16 mouse cellular contexts compared by ENCODE assay signal in genomic region chr4:53317453-53317824, GRCm38 (mm10).
DNase-seq lines count a peak whose midpoint lies in the region; ATAC-seq and TF ChIP-seq lines count a peak whose summit lies in the region.
"Had no signal": no experiment of that assay in that cellular context is flagged by ENCODE, and none has a peak within 500 bp of the region (broad histone marks: within the 10 kb centered on the region; RNA-seq: fewer than 3 reads in every experiment).

No protein-coding gene starts in this region.

- no peak overlapping the region for H3K4me3 ChIP-seq in forebrain, embryonic 16.5 days (replicated peaks; ENCODE audit: low read length)
- no peak overlapping the region for H3K4me3 ChIP-seq in midbrain, embryonic 13.5 days (replicated peaks)
- H3K4me3 ChIP-seq: heart, embryonic 15.5 days had no signal

- peak; percentile 40 to 46 for DNase-seq in layer of hippocampus, postnatal 14 days (ENCODE audit: low spot score in 2 of 2)
- DNase-seq in layer of hippocampus, adult 9-11 months: no peak
- peak; percentile 87 for DNase-seq in brain, embryonic 14.5 days (ENCODE audit: low read depth)
- no peak for DNase-seq in left cerebral cortex, adult 18-20 months (ENCODE audit: low spot score in 2 of 2)
- DNase-seq in urinary bladder, postnatal 25 days (ENCODE audit: low spot score): no peak
- DNase-seq: cerebellum, adult 2 months; layer of hippocampus, postnatal 36 days; thymus, adult 2 months had no signal

- no peaks in the 10 kb centered on the region for H3K27me3 ChIP-seq in forebrain, embryonic 16.5 days (replicated peaks; ENCODE audit: control insufficient read depth, insufficient read depth, low read length)
- no peaks in the 10 kb centered on the region for H3K27me3 ChIP-seq in midbrain, embryonic 13.5 days
- H3K27me3 ChIP-seq: heart, embryonic 15.5 days had no signal

- no peak overlapping the region for H3K4me2 ChIP-seq in forebrain, embryonic 16.5 days (ENCODE audit: low read length)
- no peak overlapping the region for H3K4me2 ChIP-seq in midbrain, embryonic 13.5 days (replicated peaks)
- H3K4me2 ChIP-seq: heart, embryonic 15.5 days; liver, embryonic 11.5 days had no signal

- H3K27ac ChIP-seq in forebrain, embryonic 16.5 days (ENCODE audit: low read length): peak overlapping the region; percentile 13
- peak overlapping the region; percentile 57 for H3K27ac ChIP-seq in midbrain, embryonic 13.5 days
- H3K27ac ChIP-seq: heart, embryonic 15.5 days; kidney, postnatal 0 days; macrophage had no signal

- H3K9me3 ChIP-seq in forebrain, embryonic 16.5 days (ENCODE audit: control insufficient read depth, low read length): no peaks in the 10 kb centered on the region
- no peaks in the 10 kb centered on the region for H3K9me3 ChIP-seq in midbrain, embryonic 13.5 days
- H3K9me3 ChIP-seq: G1E; heart, embryonic 15.5 days had no signal

- no peak for TF ChIP-seq CTCF in brain, embryonic 14.5 days (IDR thresholded peaks at IDR 0.05; ENCODE audit: borderline replicate concordance, extremely low read depth, insufficient read depth, insufficient read length)

- H3K36me3 ChIP-seq in forebrain, embryonic 16.5 days (ENCODE audit: control insufficient read depth, insufficient read depth): no peaks in the 10 kb centered on the region
- no peaks in the 10 kb centered on the region for H3K36me3 ChIP-seq in midbrain, embryonic 13.5 days
- H3K36me3 ChIP-seq: G1E; heart, embryonic 15.5 days had no signal

- no peak overlapping the region for H3K9ac ChIP-seq in forebrain, embryonic 16.5 days (replicated peaks; ENCODE audit: low read depth, low read length)
- H3K9ac ChIP-seq in midbrain, embryonic 13.5 days (replicated peaks): no peak overlapping the region
- H3K9ac ChIP-seq: heart, embryonic 15.5 days had no signal

- peak; percentile 62 for ATAC-seq in forebrain, embryonic 16.5 days
- ATAC-seq in midbrain, embryonic 13.5 days: peak; percentile 78
- no peak for ATAC-seq in megakaryocyte progenitor cell, adult 5-6 weeks (replicated peaks; ENCODE audit: poor library complexity)

- 6% methylated on average over 7 of the region's 7 CpGs for WGBS in forebrain, embryonic 16.5 days
- 19% methylated on average over 7 of the region's 7 CpGs for WGBS in midbrain, embryonic 13.5 days

- no peak for TF ChIP-seq POLR2A in brain, embryonic 14.5 days (IDR thresholded peaks at IDR 0.05; ENCODE audit: borderline replicate concordance, extremely low read depth, insufficient read depth, insufficient read length, poor library complexity, severe bottlenecking)

- peaks cover 36% of the 10 kb centered on the region for H3K4me1 ChIP-seq in forebrain, embryonic 16.5 days (replicated peaks; ENCODE audit: control insufficient read depth, insufficient read depth, low read length)
- peaks cover 20% of the 10 kb centered on the region for H3K4me1 ChIP-seq in midbrain, embryonic 13.5 days (replicated peaks)

Comparison
In these comparisons a context has a peak if more than half of its experiments do, and no peak if none do; other contexts are left out.
1. DNase-seq: peak in layer of hippocampus, postnatal 14 days (2 of 2) and brain, embryonic 14.5 days (single experiment); none in layer of hippocampus, adult 9-11 months (single experiment), left cerebral cortex, adult 18-20 months (0 of 2) and urinary bladder, postnatal 25 days (single experiment).